Mouse (Mus musculus) limb, embryonic 15.5 days (tissue): ENCODE data around the gene Cnmd. TPM values are rescaled to one million over a fixed set of nuclear protein-coding genes. Genes with fewer than 3 reads are reported as not detected.

Source experiments
- ATAC-seq: fragments of 200-750 bp; cut with Nextera tagmentation; 2 replicates; pipeline ENCODE4 v1.8.0; 2017; ENCODE audit warnings: low read depth, moderate TSS enrichment; ENCODE audit not compliant: insufficient number of reproducible peaks, low FRiP score, low TSS enrichment
- H3K27ac ChIP-seq: fragments of 300-500 bp; sonication (generic); 2 replicates; pipeline ENCODE4 v1.5.1; 2015; ENCODE audit warnings: moderate library complexity, mild to moderate bottlenecking, inconsistent platforms
- H3K27me3 ChIP-seq: fragments of 300-500 bp; sonication (generic); 2 replicates; pipeline ENCODE4 v1.6.1; 2015; ENCODE audit warnings: inconsistent platforms
- H3K36me3 ChIP-seq: fragments of 300-500 bp; sonication (generic); 2 replicates; pipeline ENCODE4 v1.6.1; 2015; ENCODE audit warnings: inconsistent platforms
- H3K4me1 ChIP-seq: fragments of 300-500 bp; sonication (generic); 2 replicates; pipeline ENCODE4 v1.6.1; 2015; ENCODE audit warnings: inconsistent platforms
- H3K4me2 ChIP-seq: fragments of 300-500 bp; sonication (generic); 2 replicates; pipeline ENCODE4 v1.6.1; 2015; ENCODE audit warnings: mild to moderate bottlenecking, inconsistent platforms
- H3K4me3 ChIP-seq: fragments of 300-500 bp; sonication (generic); 2 replicates; pipeline ENCODE4 v1.5.1; 2015; ENCODE audit warnings: mild to moderate bottlenecking, inconsistent platforms
- H3K9ac ChIP-seq: fragments of 300-500 bp; sonication (generic); 2 replicates; pipeline ENCODE4 v1.6.1; 2015; ENCODE audit warnings: inconsistent platforms
- H3K9me3 ChIP-seq: fragments of 300-500 bp; sonication (generic); 2 replicates; pipeline ENCODE4 v1.6.1; 2016; ENCODE audit warnings: inconsistent platforms
- WGBS: fragments of 180-500 bp; shearing (Covaris S2); methylation state at CpG from one replicate; pipeline ENCODE4 v1.1.7; 2015; 5-methylcytosine and 5-hydroxymethylcytosine counted together
- polyA plus RNA-seq: library from polyadenylated mRNA; unstranded; fragments of >200 nt; fragmentation: Nextera tagmentation; extraction: Ambion mirVana; gene quantifications from 2 replicates; pipeline ENCODE4 v1.2.1, GENCODE M21; 2015

Cnmd gene
- polyA plus RNA-seq, 1 experiment from 2014 or later, result 238 TPM

DNA sequence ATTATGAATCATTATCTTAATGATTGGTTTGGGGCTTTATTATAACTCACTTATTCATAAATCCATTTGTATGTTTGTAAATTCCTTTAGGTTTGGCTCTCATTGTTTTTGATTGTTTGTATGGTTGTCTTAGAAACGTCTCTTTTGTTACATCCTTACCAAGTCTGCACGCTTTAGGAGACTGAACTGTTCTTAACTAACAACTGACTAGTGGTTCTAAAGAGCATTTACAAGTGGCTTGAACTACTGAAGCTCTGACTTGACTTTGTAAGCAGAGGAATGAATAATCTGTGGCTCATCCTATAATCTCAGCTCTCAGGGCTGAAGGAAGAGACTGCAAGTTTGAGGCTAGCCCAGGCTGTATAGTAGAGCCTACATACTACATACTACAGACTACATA lies 70.4 kb downstream of the Cnmd start:
- WGBS, result 93% methylated on average over 2 of the region's 2 CpGs
- H3K36me3 ChIP-seq, result peaks cover 14% of the 10 kb centered on the region
- H3K4me2 ChIP-seq, result no peak overlapping the region
- H3K27ac ChIP-seq, result no peak overlapping the region
- no peak overlapping the region for H3K4me3 ChIP-seq
- peaks cover 16% of the 10 kb centered on the region for H3K4me1 ChIP-seq
- ATAC-seq, result no peak
- no peaks in the 10 kb centered on the region for H3K9me3 ChIP-seq
- no peaks in the 10 kb centered on the region for H3K27me3 ChIP-seq
- H3K9ac ChIP-seq, result no peak overlapping the region

DNA sequence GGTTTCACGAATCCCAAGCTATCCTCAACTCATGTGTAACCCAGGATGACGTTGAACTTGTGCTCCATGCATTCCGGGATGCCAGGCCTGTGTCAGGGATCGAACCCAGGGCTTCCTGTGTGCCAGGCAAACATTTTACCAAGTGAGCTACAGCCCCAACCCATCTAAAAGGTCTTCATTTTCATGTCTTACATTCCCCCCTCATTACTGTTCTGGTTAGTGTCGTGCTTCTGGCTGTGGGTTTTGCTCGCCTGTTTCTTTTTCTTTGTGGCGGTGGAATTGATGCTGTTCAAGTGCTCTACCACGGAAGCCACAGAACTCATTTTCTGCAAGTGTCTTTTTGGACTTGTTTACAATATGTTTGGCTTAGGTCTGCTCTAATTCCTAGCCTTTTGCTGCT lies 71.1 kb downstream of the Cnmd start:
- no peaks in the 10 kb centered on the region for H3K27me3 ChIP-seq
- H3K27ac ChIP-seq, result no peak overlapping the region
- H3K36me3 ChIP-seq, result peaks cover 9% of the 10 kb centered on the region
- no peak overlapping the region for H3K4me3 ChIP-seq
- no peak overlapping the region for H3K4me2 ChIP-seq
- H3K4me1 ChIP-seq, result peaks cover 16% of the 10 kb centered on the region
- WGBS, result 92% methylated on average over 8 of the region's 8 CpGs
- H3K9me3 ChIP-seq, result no peaks in the 10 kb centered on the region
- no peak for ATAC-seq
- no peak overlapping the region for H3K9ac ChIP-seq

DNA sequence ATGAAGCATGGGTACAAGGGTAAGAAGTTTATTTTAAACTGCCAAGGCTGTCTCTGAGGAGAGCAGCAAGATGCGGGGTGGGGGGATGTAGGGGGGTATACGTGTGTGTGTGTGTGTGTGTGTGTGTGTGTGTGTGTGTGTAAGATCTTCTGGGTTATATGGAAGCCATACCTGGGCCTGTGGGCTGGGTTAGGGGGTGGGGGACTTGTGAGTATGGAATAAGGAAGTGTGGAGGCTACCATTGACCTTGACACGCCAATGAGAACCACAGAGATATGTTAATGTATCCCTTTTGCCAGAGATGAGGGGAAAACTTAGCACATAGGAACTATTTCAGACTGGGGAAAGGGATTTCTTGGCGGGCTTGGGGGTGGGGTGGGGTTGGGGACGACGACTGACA lies 72.6 kb downstream of the Cnmd start:
- peaks cover 16% of the 10 kb centered on the region for H3K4me1 ChIP-seq
- H3K9me3 ChIP-seq, result no peaks in the 10 kb centered on the region
- H3K27ac ChIP-seq, result no peak overlapping the region
- H3K36me3 ChIP-seq, result peaks cover 5% of the 10 kb centered on the region; the same call in 1 of the 2 replicates
- no peaks in the 10 kb centered on the region for H3K27me3 ChIP-seq
- WGBS, result 86% methylated on average over 6 of the region's 6 CpGs
- no peak for ATAC-seq
- H3K4me2 ChIP-seq, result no peak overlapping the region
- no peak overlapping the region for H3K4me3 ChIP-seq
- H3K9ac ChIP-seq, result no peak overlapping the region

DNA sequence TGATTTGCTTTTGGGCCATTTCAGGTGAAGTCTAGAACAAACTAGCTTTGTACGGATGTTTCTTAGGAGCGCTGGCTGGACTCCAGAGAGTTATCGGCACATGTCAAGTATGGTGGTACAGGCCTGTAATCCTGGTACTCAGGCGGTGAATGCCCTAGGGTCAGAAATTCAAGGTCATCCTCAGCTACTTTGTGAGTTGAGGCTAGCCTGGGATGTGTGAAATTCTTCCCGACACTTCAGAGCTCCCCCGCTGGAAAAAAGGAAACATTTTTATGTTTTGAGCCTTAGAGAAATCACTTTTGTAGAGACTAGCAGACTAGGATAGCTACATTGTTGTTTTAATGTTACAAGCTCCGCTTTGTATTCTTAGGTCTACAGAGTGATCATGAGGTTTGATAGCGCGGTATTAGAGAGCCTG lies 73.4 kb downstream of the Cnmd start:
- Histone ChIP-seq H3K4me3 (peak overlapping the region; percentile 55), H3K27ac (no peak overlapping the region), H3K9me3 (no peaks in the 10 kb centered on the region), H3K4me2 (peak overlapping the region; percentile 66), H3K9ac (no peak overlapping the region), H3K4me1 (peaks cover 16% of the 10 kb centered on the region), H3K27me3 (no peaks in the 10 kb centered on the region), H3K36me3 (no peaks in the 10 kb centered on the region; the same call in 1 of the 2 replicates)
- WGBS, result 88% methylated on average over 9 of the region's 9 CpGs
- ATAC-seq, result no peak

DNA sequence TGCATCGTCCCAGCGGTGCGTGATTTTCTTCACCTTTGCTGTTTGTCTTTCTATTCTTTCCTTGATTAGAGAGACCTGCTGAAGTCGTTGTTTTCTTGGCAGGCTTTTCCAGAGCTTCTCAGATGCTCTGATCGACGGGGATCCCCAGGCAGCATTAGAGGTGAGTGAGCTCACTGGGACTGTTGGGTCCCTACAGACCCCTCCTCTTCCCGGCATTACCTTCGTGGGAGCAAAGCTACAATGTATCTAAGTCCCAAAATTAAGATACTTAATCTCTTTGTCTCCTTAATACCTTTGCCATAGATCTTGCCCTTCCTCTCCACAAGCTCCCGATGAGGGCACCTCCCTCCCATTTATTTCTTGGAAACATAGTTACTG lies 74.1 kb downstream of the Cnmd start:
- Histone ChIP-seq H3K27me3 (no peaks in the 10 kb centered on the region), H3K36me3 (no peaks in the 10 kb centered on the region; the same call in 1 of the 2 replicates), H3K4me2 (peak overlapping the region; percentile 66), H3K9ac (peak overlapping the region; percentile 50), H3K27ac (peak overlapping the region; percentile 99), H3K4me3 (peak overlapping the region; percentile 55), H3K9me3 (no peaks in the 10 kb centered on the region), H3K4me1 (peaks cover 16% of the 10 kb centered on the region)
- WGBS, result under 1% methylated on average over 9 of the region's 9 CpGs
- no peak for ATAC-seq

Other genes starting within 250 kb of the Cnmd start
- 11.7 and 12.3 TPM in 2 replicates for gene Kbtbd7, start 235.7 kb downstream of the Cnmd start, polyA plus RNA-seq
- 2.2 and 2.6 TPM in 2 replicates for gene Kbtbd6, start 210.3 kb downstream of the Cnmd start, polyA plus RNA-seq
- 14.7 and 18.1 TPM in 2 replicates for gene Elf1, start 181.0 kb downstream of the Cnmd start, polyA plus RNA-seq
- 40.9 and 42.1 TPM in 2 replicates for gene Wbp4, start 180.7 kb downstream of the Cnmd start, polyA plus RNA-seq
- gene Sugt1, start 74.5 kb downstream of the Cnmd start, polyA plus RNA-seq, result 105 and 108 TPM in 2 replicates
- 2.2 and 4.1 TPM in 2 replicates for gene Pcdh8, start 109.1 kb upstream of the Cnmd start, polyA plus RNA-seq